29 mouse cellular contexts compared by ENCODE assay signal in the genomic region with DNA sequence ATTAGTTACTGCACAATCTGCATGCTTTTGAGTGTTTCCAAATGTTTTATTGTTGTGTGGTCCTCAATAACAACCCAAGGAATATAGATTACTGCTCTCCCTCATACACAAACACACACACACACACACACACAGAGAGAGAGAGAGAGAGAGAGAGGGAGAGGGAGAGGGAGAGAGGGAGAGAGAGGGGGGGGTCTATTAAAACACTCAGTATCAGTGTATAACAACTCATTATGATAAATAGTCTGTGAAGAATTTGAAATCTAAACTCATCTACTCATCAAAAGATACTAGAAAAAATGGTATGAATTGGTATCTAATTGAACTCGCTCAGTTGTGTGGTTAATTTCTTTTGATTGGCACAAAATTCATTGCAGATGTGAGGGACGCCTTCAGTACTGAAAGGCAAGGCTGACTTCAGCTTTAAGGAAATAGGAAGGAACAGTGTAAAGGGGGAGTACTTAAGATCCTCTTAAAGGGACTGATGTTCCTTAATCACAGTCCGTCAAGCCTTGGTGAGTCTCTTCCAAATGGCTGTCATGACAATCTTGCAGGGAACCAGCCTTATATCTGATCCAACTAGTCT.
"Had no signal": no experiment of that assay in that cellular context is flagged by ENCODE, and none has a peak within 500 bp of the region (broad histone marks: within the 10 kb centered on the region; RNA-seq: fewer than 3 reads in every experiment).

No protein-coding gene starts in this region.

- H3K4me2 ChIP-seq: heart, embryonic 13.5 days; heart, embryonic 15.5 days; hindbrain, embryonic 13.5 days; hindbrain, embryonic 15.5 days; kidney, embryonic 15.5 days; limb, embryonic 12.5 days; liver, embryonic 11.5 days; liver, embryonic 13.5 days; liver, embryonic 15.5 days had no signal

- H3K27ac ChIP-seq: gastrocnemius, adult 2 months; heart, embryonic 10.5 days; heart, embryonic 13.5 days; heart, embryonic 15.5 days; hindbrain, embryonic 13.5 days; hindbrain, embryonic 15.5 days; hindbrain, postnatal 0 days; kidney, embryonic 15.5 days; kidney, postnatal 0 days; left cerebral cortex, adult 2 months; limb, embryonic 10.5 days; limb, embryonic 12.5 days; liver, embryonic 13.5 days; liver, embryonic 15.5 days had no signal

- H3K4me3 ChIP-seq: gastrocnemius, adult 2 months; heart, embryonic 10.5 days; heart, embryonic 13.5 days; heart, embryonic 15.5 days; hindbrain, embryonic 13.5 days; hindbrain, embryonic 15.5 days; kidney, embryonic 15.5 days; left cerebral cortex, adult 2 months; limb, embryonic 10.5 days; limb, embryonic 12.5 days; liver, embryonic 13.5 days; liver, embryonic 15.5 days had no signal

- H3K4me1 ChIP-seq: heart, embryonic 10.5 days; heart, embryonic 13.5 days; heart, embryonic 15.5 days; hindbrain, embryonic 13.5 days; hindbrain, embryonic 15.5 days; kidney, embryonic 15.5 days; limb, embryonic 10.5 days; limb, embryonic 12.5 days; liver, embryonic 13.5 days; liver, embryonic 15.5 days had no signal

- ATAC-seq: hindbrain, postnatal 0 days; intestine, embryonic 16.5 days; liver, postnatal 0 days had no signal

- H3K36me3 ChIP-seq: heart, embryonic 10.5 days; heart, embryonic 13.5 days; heart, embryonic 15.5 days; hindbrain, embryonic 13.5 days; hindbrain, embryonic 15.5 days; kidney, embryonic 15.5 days; limb, embryonic 10.5 days; limb, embryonic 12.5 days; liver, embryonic 13.5 days; liver, embryonic 15.5 days had no signal

- H3K9me3 ChIP-seq: heart, embryonic 10.5 days; heart, embryonic 13.5 days; heart, embryonic 15.5 days; hindbrain, embryonic 13.5 days; hindbrain, embryonic 15.5 days; kidney, embryonic 15.5 days; limb, embryonic 10.5 days; limb, embryonic 12.5 days; liver, embryonic 13.5 days; liver, embryonic 15.5 days had no signal

- DNase-seq: gastrocnemius, adult 2 months; gastrocnemius, postnatal 10 days; gastrocnemius, postnatal 25 days; heart, adult 18-20 months; heart, postnatal 14 days; heart, postnatal 36 days; kidney, adult 11 months; kidney, adult 2 months; kidney, adult 9 months; kidney, postnatal 14 days; kidney, postnatal 36 days; layer of hippocampus, adult 9-11 months; liver; liver, embryonic 13.5 days; liver, postnatal 0 days had no signal

- H3K27me3 ChIP-seq: heart, embryonic 13.5 days; heart, embryonic 15.5 days; hindbrain, embryonic 13.5 days; hindbrain, embryonic 15.5 days; kidney, embryonic 15.5 days; limb, embryonic 12.5 days; liver, embryonic 13.5 days; liver, embryonic 15.5 days had no signal

- H3K9ac ChIP-seq: heart, embryonic 13.5 days; heart, embryonic 15.5 days; hindbrain, embryonic 13.5 days; hindbrain, embryonic 15.5 days; kidney, embryonic 15.5 days; limb, embryonic 12.5 days; liver, embryonic 13.5 days; liver, embryonic 15.5 days; liver, postnatal 0 days had no signal
